Mouse (Mus musculus): ENCODE data around the gene Cxcr4. TPM values are rescaled to one million over a fixed set of nuclear protein-coding genes. Genes with fewer than 3 reads are reported as not detected.

Cxcr4 gene
- total and polyA plus RNA-seq, 3 experiments = 4.2 to 11.2 TPM; not detected in 1

GRCm38 (mm10) chr1:128602018-128602687 is 10.1 kb upstream of the Cxcr4 start:
- Histone ChIP-seq H3K27me3 (ENCODE audit: control insufficient read depth in 1 of 2, insufficient read depth in 2 of 2, low read length in 2 of 2) (no peaks in the 10 kb centered on the region; a peak in 1 of 4 replicates), H3K79me2 (ENCODE audit: control insufficient read depth, insufficient read depth, low read length, poor library complexity) (no peaks in the 10 kb centered on the region), H3K4me1 (ENCODE audit: control insufficient read depth in 1 of 2, insufficient read depth in 2 of 2, low read length in 2 of 2) (no peaks in the 10 kb centered on the region), H3K27ac (ENCODE audit: control insufficient read depth, low read depth, low read length) (no peak overlapping the region), H3K9me3 (replicated peaks; ENCODE audit: insufficient read depth, low read length) (no peaks in the 10 kb centered on the region), H3K4me3 (ENCODE audit: control insufficient read depth in 1 of 2, insufficient read depth in 1 of 2, low read depth in 2 of 2, low read length in 2 of 2) (no peak overlapping the region), H3K36me3 (ENCODE audit: control insufficient read depth in 1 of 2, insufficient read depth in 2 of 2, low read length in 2 of 2) (no peaks in the 10 kb centered on the region), H3K9ac (ENCODE audit: control insufficient read depth, low read depth, low read length, poor library complexity, severe bottlenecking) (no peak overlapping the region)
- no peak for TF ChIP-seq TBP (IDR thresholded peaks at IDR 0.05; ENCODE audit: low read depth, low read length)
- TF ChIP-seq MXI1 (IDR thresholded peaks at IDR 0.05; ENCODE audit: low read depth, low read length) = no peak
- no peak for TF ChIP-seq RCOR1 (IDR thresholded peaks at IDR 0.05; ENCODE audit: low read depth, low read length)
- no peak for TF ChIP-seq MYC (IDR thresholded peaks at IDR 0.05; ENCODE audit: low read depth, low read length)
- TF ChIP-seq UBTF (IDR thresholded peaks at IDR 0.05; ENCODE audit: borderline replicate concordance, insufficient read depth, low read depth, low read length) = no peak
- no peak for TF ChIP-seq BHLHE40 (IDR thresholded peaks at IDR 0.05; ENCODE audit: borderline replicate concordance, low read depth, low read length)
- TF ChIP-seq POLR2AphosphoS2 (IDR thresholded peaks at IDR 0.05; ENCODE audit: low read length) = no peak
- TF ChIP-seq ZKSCAN1 (IDR thresholded peaks at IDR 0.05; ENCODE audit: low read depth, low read length) = no peak
- TF ChIP-seq CTCF (IDR thresholded peaks at IDR 0.05 in 2 of 3, conservative IDR thresholded peaks at IDR 0.05 in 1 of 3; ENCODE audit: control insufficient read depth in 1 of 3, insufficient read depth in 1 of 3, low read depth in 2 of 3, low read length in 3 of 3, poor library complexity in 1 of 3, severe bottlenecking in 1 of 3) = no peak
- TF ChIP-seq HCFC1 (IDR thresholded peaks at IDR 0.05; ENCODE audit: low read depth, low read length) = no peak
- no peak for TF ChIP-seq MAZ (IDR thresholded peaks at IDR 0.05; ENCODE audit: low read depth, low read length)
- no peak for TF ChIP-seq ZNF384 (IDR thresholded peaks at IDR 0.05; ENCODE audit: low read depth, low read length)
- no peak for TF ChIP-seq MYB (IDR thresholded peaks at IDR 0.05; ENCODE audit: low read depth, low read length)
- TF ChIP-seq MAFK (IDR thresholded peaks at IDR 0.05; ENCODE audit: borderline replicate concordance, low read depth, low read length) = no peak
- TF ChIP-seq MEF2A (IDR thresholded peaks at IDR 0.05; ENCODE audit: extremely low read depth, insufficient replicate concordance, low read depth, low read length, poor library complexity, severe bottlenecking) = no peak
- no peak for TF ChIP-seq SMC3 (IDR thresholded peaks at IDR 0.05; ENCODE audit: low read depth, low read length)
- TF ChIP-seq TAL1 (IDR thresholded peaks at IDR 0.05; ENCODE audit: low read length) = no peak
- no peak for TF ChIP-seq RAD21 (IDR thresholded peaks at IDR 0.05; ENCODE audit: low read depth, low read length)
- TF ChIP-seq USF2 (IDR thresholded peaks at IDR 0.05; ENCODE audit: borderline replicate concordance in 1 of 2, insufficient read depth in 1 of 2, low read depth in 1 of 2, low read length in 2 of 2) = no peak
- no peak for DNase-seq (ENCODE audit: low read depth, low spot score)

DNA sequence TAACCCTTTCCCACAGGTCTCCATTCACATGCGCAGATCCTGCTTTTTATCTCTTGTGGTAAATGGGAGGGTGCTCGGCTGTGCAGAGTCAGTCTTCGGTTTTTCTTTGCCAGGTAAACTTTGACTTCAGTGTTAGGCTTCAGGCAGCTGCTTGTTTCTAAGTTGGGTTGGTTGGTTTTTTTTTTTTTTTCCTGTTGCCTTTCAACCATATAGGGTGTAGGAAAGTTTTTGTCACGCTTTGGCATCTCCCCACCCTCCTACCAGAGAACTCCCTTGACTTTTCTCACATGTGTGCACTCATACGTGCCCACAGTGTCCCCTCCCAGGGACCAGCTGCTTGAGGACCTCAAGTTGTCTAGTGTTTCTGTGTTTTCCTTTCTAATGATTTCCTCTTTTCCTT is 9.2 kb upstream of the Cxcr4 start:
- H3K27me3 ChIP-seq (ENCODE audit: control insufficient read depth in 1 of 2, insufficient read depth in 2 of 2, low read length in 2 of 2) = no peaks in the 10 kb centered on the region; a peak in 1 of 4 replicates
- H3K9ac ChIP-seq (ENCODE audit: control insufficient read depth, low read depth, low read length, poor library complexity, severe bottlenecking) = no peak overlapping the region
- no peak overlapping the region for H3K27ac ChIP-seq (ENCODE audit: control insufficient read depth, low read depth, low read length)
- no peak for DNase-seq (ENCODE audit: low read depth, low spot score)
- no peaks in the 10 kb centered on the region for H3K36me3 ChIP-seq (ENCODE audit: control insufficient read depth in 1 of 2, insufficient read depth in 2 of 2, low read length in 2 of 2)
- no peaks in the 10 kb centered on the region for H3K79me2 ChIP-seq (ENCODE audit: control insufficient read depth, insufficient read depth, low read length, poor library complexity)
- no peak for TF ChIP-seq GATA1 (IDR thresholded peaks at IDR 0.05; ENCODE audit: low read depth, low read length)
- no peak for TF ChIP-seq UBTF (IDR thresholded peaks at IDR 0.05; ENCODE audit: borderline replicate concordance, insufficient read depth, low read depth, low read length)
- no peak for TF ChIP-seq MYB (IDR thresholded peaks at IDR 0.05; ENCODE audit: low read depth, low read length)
- TF ChIP-seq MYC (IDR thresholded peaks at IDR 0.05; ENCODE audit: low read depth, low read length) = no peak
- no peak overlapping the region for H3K4me3 ChIP-seq (ENCODE audit: control insufficient read depth in 1 of 2, insufficient read depth in 1 of 2, low read depth in 2 of 2, low read length in 2 of 2)
- no peaks in the 10 kb centered on the region for H3K9me3 ChIP-seq (replicated peaks; ENCODE audit: insufficient read depth, low read length)
- H3K4me1 ChIP-seq (ENCODE audit: control insufficient read depth in 1 of 2, insufficient read depth in 2 of 2, low read length in 2 of 2) = no peaks in the 10 kb centered on the region

Data from MEL (cell line).